Mouse (Mus musculus) urinary bladder, postnatal 36 days (tissue): Measurements from ENCODE around the gene Hspb6.

ENCODE experiments used
- DNase-seq, 2 experiments: peaks; one replicate each; pipeline ENCODE4 v3.0.0; 2022; ENCODE audit warnings: low spot score in 2 of 2, mixed read lengths in 1 of 2

Gene Hspb6

GRCm38 (mm10) chr7:30553021-30553589 lies 1.1 kb downstream of the Hspb6 start:
- peak; percentile 15 to 24 for DNase-seq

DNA sequence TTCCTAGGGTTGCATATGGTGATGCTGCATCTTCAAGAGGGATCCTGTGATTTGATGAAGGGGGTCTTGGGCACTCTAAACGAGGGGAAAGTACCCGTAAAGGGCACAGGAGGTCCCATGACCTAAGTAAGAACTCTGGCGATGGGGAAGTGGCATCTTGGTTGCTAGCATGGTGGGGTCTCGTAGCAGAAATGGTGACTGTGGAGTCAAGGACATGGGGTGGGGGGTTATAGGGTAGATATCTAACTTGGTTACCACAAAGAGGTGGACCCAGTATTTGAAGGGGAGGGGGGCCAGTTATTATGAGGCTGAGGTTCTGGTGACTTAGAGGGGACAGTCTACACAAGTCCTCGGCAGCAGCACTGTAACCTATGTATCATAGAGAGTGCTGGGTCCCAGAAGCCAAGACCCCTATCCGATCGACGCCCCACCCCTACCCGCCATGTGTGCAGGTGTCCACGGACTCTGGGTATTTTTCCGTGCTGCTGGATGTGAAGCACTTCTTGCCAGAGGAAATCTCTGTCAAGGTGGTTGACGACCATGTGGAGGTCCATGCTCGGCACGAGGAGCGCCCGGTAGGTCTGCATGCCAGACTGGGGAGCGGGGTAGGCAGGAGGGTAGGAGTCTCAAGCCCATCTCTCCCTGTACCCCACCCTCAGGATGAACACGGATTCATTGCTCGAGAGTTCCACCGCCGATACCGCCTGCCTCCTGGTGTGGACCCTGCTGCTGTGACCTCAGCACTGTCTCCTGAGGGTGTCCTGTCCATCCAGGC lies 2.0 kb downstream of the Hspb6 start:
- DNase-seq: no peak

GRCm38 (mm10) chr7:30556894-30557536 lies 5.0 kb downstream of the Hspb6 start:
- no peak for DNase-seq

DNA sequence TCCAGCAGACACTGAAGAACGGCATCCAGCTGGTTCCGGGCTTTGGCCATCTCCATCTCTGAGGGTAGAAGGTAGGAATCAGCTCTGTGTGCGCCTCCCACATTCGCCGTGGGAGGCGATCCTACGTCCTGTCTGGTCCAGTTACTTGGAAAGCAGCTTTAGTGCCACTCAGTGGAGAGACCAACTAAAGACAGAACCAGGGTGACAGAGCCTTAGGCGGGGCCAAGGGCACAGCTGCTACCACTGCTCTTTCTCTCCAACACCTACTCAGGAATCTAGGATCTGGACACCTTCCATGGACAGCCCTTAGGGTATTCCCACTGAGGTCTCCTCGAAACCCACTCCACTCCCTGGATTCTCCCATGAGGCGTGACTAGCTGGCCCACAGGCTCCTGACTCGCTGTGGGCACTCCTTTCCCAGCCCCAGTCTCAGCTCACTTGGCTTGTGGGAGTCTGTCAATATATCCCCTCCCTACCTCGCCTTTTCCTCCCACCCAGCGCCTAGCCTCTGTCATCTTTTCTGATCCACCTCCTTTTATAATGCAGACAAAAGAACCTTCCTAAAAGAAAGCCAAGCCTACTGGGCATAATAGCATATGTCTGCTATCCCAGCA lies 6.0 kb downstream of the Hspb6 start:
- DNase-seq: no peak

DNA sequence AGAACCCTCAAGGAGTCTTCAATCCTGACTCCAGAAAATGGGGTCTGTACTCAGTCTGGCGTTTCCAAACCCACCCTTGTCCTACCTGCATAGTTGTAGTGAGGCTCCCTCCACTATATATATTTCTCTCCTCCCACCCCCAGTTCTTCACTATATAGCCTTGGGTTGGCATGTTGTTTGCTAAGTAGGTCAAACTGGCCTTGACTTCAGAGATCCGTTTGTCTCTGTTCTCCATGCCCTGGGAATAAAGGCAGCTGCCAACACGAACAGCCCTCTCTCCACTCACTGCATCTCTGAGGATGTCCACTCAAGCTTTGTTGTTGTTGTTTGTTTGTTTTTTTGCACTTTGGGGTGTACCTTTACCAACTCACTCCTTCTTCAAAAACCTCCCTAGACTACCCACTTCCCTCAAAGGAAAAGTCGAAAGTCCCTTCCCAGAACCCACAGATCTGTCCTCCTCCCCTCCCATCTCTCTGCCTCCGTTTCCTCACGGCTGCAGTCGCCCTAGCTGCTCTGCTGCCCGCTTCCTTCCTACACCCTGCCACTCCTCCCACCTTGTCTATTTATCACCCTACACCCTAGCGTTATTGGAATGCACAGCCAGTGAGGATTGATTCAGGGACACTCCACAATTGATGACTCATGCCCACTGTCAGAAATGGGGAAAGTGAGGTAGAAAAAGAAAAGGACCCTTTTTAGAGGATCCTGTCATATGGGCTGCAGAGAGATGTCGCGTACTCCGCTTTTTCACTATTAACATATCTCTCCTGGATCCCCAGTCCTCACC lies 6.9 kb downstream of the Hspb6 start:
- DNase-seq: no peak

GRCm38 (mm10) chr7:30559443-30559954 lies 7.5 kb downstream of the Hspb6 start, which contains the start of gene Lin37:
TSS of gene Lin37 (minus strand) at chr7:30559838.
- peak; percentile 92 to 97 for DNase-seq

- no peak for DNase-seq
Measured at GRCm38 (mm10) chr7:30560296-30560695, 8.3 kb downstream of the Hspb6 start.

- DNase-seq: peak in 1 of 2 experiments; percentile 42
Measured at GRCm38 (mm10) chr7:30562526-30563116, 10.6 kb downstream of the Hspb6 start.

- DNase-seq: peak; percentile 87 to 96
Measured at GRCm38 (mm10) chr7:30563117-30563905, 11.3 kb downstream of the Hspb6 start, which contains the start of the genes U2af1l4, Gm49396 and Psenen. TSS of gene U2af1l4 (plus strand) at chr7:30563301. TSS of gene Gm49396 (plus strand) at chr7:30563344. TSS of gene Psenen (minus strand) at chr7:30563627.

GRCm38 (mm10) chr7:30563906-30564280 lies 11.9 kb downstream of the Hspb6 start:
- no peak for DNase-seq

- DNase-seq: no peak
Measured at GRCm38 (mm10) chr7:30564970-30565571, 13.1 kb downstream of the Hspb6 start, which contains the start of gene Igflr1. TSS of gene Igflr1 (plus strand) at chr7:30565427.

- DNase-seq: no peak
Measured at GRCm38 (mm10) chr7:30566033-30566432, 14.1 kb downstream of the Hspb6 start.

DNA sequence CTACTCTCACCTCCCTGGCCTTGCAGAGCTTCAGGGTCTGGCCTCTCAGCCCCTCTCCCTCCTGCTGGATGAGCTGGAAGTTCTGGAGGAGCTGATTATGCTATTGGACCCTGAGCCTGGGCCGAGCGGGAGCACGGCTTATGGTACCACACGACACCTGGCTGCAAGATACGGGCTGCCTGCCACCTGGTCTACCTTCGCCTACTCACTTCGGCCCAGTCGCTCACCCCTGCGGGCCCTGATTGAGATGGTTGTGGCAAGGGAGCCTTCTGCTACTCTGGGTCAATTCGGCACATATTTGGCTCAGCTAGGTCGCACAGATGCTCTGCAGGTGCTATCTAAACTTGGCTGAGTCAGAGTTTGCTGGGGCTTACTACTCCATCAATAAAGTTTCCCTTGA lies 15.6 kb downstream of the Hspb6 start:
- DNase-seq: no peak

DNA sequence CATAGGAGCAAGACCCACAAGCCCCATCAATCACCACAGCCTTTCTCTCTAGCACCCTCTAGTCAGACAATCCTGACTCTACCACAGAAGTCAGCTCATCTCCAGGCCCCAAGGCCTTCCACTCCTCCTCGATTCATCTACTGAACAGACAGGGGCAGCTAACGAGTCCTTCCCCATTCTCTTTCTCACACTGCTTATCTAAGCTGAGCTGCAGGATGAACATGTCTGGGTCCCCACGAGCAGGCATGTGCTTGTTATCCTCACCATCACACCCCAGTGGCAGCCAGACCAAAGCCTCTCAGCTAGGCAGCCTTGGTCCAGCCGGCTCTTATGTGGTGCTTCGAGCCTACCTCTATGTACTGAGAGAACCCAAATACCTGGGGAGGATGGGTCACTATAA lies 20.4 kb downstream of the Hspb6 start:
- DNase-seq: no peak

- DNase-seq: no peak
Measured at GRCm38 (mm10) chr7:30572969-30573368, 21.0 kb downstream of the Hspb6 start.

DNA sequence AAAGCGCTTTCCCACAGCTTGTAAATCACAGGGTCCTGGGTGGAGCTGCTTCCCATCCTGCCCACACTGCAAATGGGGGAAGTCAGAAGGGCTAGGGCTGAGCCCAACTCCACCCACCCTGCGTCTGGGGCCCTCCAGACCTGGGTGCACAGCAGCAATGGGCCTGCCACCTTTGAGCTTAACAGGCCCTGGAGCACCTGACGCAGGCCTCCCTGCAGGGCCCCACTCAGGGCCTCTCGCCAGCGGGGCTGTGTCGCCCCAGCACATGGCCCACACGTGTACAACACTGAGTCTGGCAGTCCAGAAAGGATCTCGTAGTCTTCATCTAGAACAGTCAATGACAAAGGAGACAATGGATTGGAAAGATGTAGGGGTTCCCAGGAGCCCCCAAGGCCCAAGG lies 28.0 kb downstream of the Hspb6 start:
- no peak for DNase-seq

DNA sequence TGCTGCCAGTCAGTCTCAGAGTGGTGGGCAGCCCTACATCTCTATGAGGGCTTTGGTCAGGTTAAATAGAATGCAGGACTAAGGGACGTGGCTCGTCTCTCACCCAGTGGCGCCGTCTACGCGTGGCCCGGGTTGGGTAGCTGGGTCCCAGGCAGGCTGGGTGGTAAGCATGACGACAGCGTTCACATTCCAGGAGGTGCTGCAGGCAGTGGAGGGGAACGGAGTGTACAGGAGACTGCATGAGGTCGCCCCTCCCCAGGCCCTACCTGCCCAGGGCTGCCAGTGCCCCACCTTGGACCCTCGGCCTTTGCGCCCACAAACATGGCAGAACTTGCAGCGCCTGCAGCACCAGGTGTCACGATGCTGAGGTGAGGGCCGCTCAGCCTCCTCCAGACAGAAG lies 29.6 kb downstream of the Hspb6 start:
- no peak for DNase-seq

GRCm38 (mm10) chr7:30584339-30584738 lies 32.4 kb downstream of the Hspb6 start:
- no peak for DNase-seq

DNA sequence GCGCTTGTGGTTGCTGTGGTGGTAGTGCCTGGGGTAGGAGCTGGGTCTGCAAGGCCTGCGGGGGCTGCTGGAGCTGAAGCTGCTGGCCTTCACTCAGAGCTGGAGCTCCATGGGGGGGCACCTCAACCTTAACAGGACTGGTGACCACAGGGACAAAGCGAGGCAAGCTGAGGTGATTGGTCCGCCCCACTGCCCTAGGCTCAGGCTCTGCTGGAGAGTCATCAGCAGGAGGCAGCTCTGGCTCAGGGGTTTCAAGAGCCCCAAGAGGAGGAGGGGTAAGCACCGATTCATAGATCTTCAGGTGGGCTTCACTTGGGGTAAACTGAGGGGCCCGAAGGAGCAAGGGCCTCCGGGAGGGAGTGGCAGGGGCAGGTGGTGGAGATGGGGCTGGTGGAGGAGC lies 33.2 kb downstream of the Hspb6 start:
- DNase-seq: no peak
